10 mouse cellular contexts compared by ENCODE assay signal in the genomic region with DNA sequence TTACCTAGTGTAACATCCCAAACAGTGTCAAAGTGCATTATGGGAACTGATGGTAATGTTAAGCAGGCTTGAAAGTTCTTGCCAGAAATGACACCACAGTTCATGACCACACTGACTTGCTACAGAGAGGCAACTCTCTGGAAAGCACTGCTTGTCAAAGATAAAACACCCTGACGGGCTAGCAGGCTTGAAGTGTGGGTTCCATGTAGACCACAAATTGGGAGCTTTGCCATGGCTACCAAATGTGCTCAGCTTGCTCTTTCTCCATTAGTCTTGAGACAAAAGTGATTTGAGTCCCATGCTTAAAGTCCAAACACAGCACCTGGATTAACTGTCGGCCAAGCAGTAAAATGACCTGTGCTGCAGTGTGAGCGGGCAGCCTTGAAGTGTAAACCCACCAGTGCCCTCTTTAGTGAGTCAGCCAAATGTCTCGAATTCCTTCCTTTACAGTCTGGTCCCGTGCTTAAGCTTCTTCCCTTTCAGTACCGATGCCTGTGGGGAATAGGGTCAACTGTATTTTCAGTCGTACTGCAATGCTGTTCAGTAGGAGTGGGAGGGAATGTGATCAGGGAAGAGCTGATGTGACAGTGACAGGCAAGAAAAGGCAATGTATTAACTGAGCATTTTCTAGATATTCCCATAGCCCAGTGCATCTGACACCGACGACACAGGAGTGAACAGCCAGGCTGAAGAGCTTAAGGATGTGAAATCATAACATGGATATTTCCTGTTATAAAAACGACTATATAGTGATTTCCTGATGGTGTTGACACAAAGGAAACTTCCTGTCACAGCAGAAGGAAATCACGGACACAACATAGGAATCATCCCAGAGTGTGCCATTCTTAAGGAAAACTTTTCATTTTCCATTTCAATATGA.
DNase-seq lines count a peak whose midpoint lies in the region; ATAC-seq lines count a peak whose summit lies in the region.
"Had no signal": no experiment of that assay in that cellular context is flagged by ENCODE, and none has a peak within 500 bp of the region (broad histone marks: within the 10 kb centered on the region; RNA-seq: fewer than 3 reads in every experiment).

No protein-coding gene starts in this region.

- 26% methylated on average over 11 of the region's 11 CpGs for WGBS in heart, embryonic 15.5 days
- 33% methylated on average over 11 of the region's 11 CpGs for WGBS in lung, embryonic 15.5 days

- 0 out of 2 replicates have a peak, but pooled peaks have one; percentile 35 for ATAC-seq in heart, embryonic 15.5 days (replicated peaks; ENCODE audit: insufficient number of reproducible peaks, insufficient read depth, low FRiP score, low read depth)
- ATAC-seq in lung, embryonic 15.5 days (ENCODE audit: borderline replicate concordance, extremely low read depth, low FRiP score, low TSS enrichment) = peak; percentile 31; the same call in 1 of the 2 replicates

- H3K4me1 ChIP-seq in heart, embryonic 15.5 days (replicated peaks) = peaks cover 9% of the 10 kb centered on the region
- H3K4me1 ChIP-seq in lung, embryonic 15.5 days = peaks cover 12% of the 10 kb centered on the region; the same call in 1 of the 2 replicates

- intact Hi-C loops in heart, postnatal 10 days (cut with DNase I) = loop anchor here (10.0 kb wide), 1 partner anchor 226 kb away; no protein-coding TSS in a partner anchor

- H3K27ac ChIP-seq in heart, embryonic 15.5 days = peak overlapping the region; percentile 43
- peak overlapping the region; percentile 21; the same call in 1 of the 2 replicates for H3K27ac ChIP-seq in lung, embryonic 15.5 days
- H3K27ac ChIP-seq: embryonic facial prominence, embryonic 13.5 days had no signal

- no peaks in the 10 kb centered on the region for H3K9me3 ChIP-seq in heart, embryonic 15.5 days (replicated peaks)
- H3K9me3 ChIP-seq in lung, embryonic 15.5 days = no peaks in the 10 kb centered on the region
- H3K9me3 ChIP-seq: embryonic facial prominence, embryonic 13.5 days had no signal

- no peak for DNase-seq in heart, postnatal 10 days
- no peak for DNase-seq in lung, postnatal 25 days (ENCODE audit: low spot score)
- DNase-seq in heart, postnatal 4 days = peak; percentile 10
- DNase-seq in yolk sac, embryonic 10.5 days (ENCODE audit: low spot score) = peak; percentile 3
- no peak for DNase-seq in T-cell, adult 2 months (ENCODE audit: low spot score)
- DNase-seq: cerebellum, adult 18-20 months; kidney, adult 11 months had no signal

- H3K27me3 ChIP-seq in heart, embryonic 15.5 days = no peaks in the 10 kb centered on the region
- no peaks in the 10 kb centered on the region for H3K27me3 ChIP-seq in lung, embryonic 15.5 days
- H3K27me3 ChIP-seq: embryonic facial prominence, embryonic 13.5 days had no signal

- no peaks in the 10 kb centered on the region for H3K36me3 ChIP-seq in heart, embryonic 15.5 days
- H3K36me3 ChIP-seq in lung, embryonic 15.5 days = no peaks in the 10 kb centered on the region
- H3K36me3 ChIP-seq: embryonic facial prominence, embryonic 13.5 days had no signal

- no peak overlapping the region for H3K4me2 ChIP-seq in heart, embryonic 15.5 days
- H3K4me2 ChIP-seq in lung, embryonic 15.5 days = no peak overlapping the region
- H3K4me2 ChIP-seq: embryonic facial prominence, embryonic 13.5 days had no signal

- no peak overlapping the region for H3K9ac ChIP-seq in heart, embryonic 15.5 days
- H3K9ac ChIP-seq in lung, embryonic 15.5 days = no peak overlapping the region
- H3K9ac ChIP-seq: embryonic facial prominence, embryonic 13.5 days had no signal

- no peak overlapping the region for H3K4me3 ChIP-seq in heart, embryonic 15.5 days
- H3K4me3 ChIP-seq in lung, embryonic 15.5 days = no peak overlapping the region
- H3K4me3 ChIP-seq: embryonic facial prominence, embryonic 13.5 days had no signal

Comparison
In these comparisons a context has a peak if more than half of its experiments do, and no peak if none do; other contexts are left out.
1. DNase-seq: peak in heart, postnatal 4 days (single experiment) and yolk sac, embryonic 10.5 days (single experiment); none in heart, postnatal 10 days (0 of 2), lung, postnatal 25 days (single experiment) and T-cell, adult 2 months (single experiment).